Mouse (Mus musculus) forebrain, embryonic 14.5 days (tissue): ENCODE measurements around the gene Txnip. TPM values are rescaled to one million over a fixed set of nuclear protein-coding genes. Genes with fewer than 3 reads are reported as not detected.

Experiments used
- ATAC-seq: fragments of 200-750 bp; cut with Nextera tagmentation; 2 replicates; pipeline ENCODE4 v1.8.0; 2017; ENCODE audit warnings: mild to moderate bottlenecking, moderate library complexity
- DNase-seq: peaks from one replicate; pipeline ENCODE4 v3.0.0-alpha.2; 2015; ENCODE audit warnings: low spot score
- H3K27ac ChIP-seq: fragments of 300-500 bp; sonication (generic); 2 replicates; pipeline ENCODE4 v1.5.1; 2014; ENCODE audit warnings: low read depth, mild to moderate bottlenecking, control low read depth, low read length, moderate library complexity
- H3K27me3 ChIP-seq: fragments of 300-500 bp; sonication (generic); replicated peaks from 2 replicates; pipeline ENCODE4 v1.6.1; 2014; ENCODE audit warnings: low read length, control low read depth, mixed read lengths; ENCODE audit not compliant: control insufficient read depth, insufficient read depth
- H3K36me3 ChIP-seq: fragments of 300-500 bp; sonication (generic); 2 replicates; pipeline ENCODE4 v1.6.1; 2014; ENCODE audit warnings: low read length, control low read depth; ENCODE audit not compliant: control insufficient read depth, insufficient read depth
- H3K4me1 ChIP-seq: fragments of 300-500 bp; sonication (generic); 2 replicates; pipeline ENCODE4 v1.6.1; 2014; ENCODE audit warnings: antibody characterized with exemption, low read length, control low read depth; ENCODE audit not compliant: control insufficient read depth, insufficient read depth
- H3K4me2 ChIP-seq: fragments of 300-500 bp; sonication (generic); 2 replicates; pipeline ENCODE4 v1.6.1; 2014; ENCODE audit warnings: mild to moderate bottlenecking, control low read depth, low read length
- H3K4me3 ChIP-seq: fragments of 300-500 bp; sonication (generic); 2 replicates; pipeline ENCODE4 v1.5.1; 2014; ENCODE audit warnings: low read depth, low read length, control low read depth
- H3K9ac ChIP-seq: fragments of 300-500 bp; sonication (generic); 2 replicates; pipeline ENCODE4 v1.6.1; 2014; ENCODE audit warnings: mild to moderate bottlenecking, low read length, control low read depth, moderate library complexity
- H3K9me3 ChIP-seq: fragments of 300-500 bp; sonication (generic); replicated peaks from 2 replicates; pipeline ENCODE4 v1.6.1; 2016; ENCODE audit warnings: low read length, control low read depth, mixed read lengths; ENCODE audit not compliant: control insufficient read depth
- WGBS: fragments of 180-500 bp; shearing (Covaris S2); extraction: QIAGEN DNeasy Blood & Tissue Kit; methylation state at CpG from one replicate; pipeline ENCODE4 v1.1.7; 2014; 5-methylcytosine and 5-hydroxymethylcytosine counted together
- polyA plus RNA-seq: library from polyadenylated mRNA; unstranded; fragments of >200 nt; fragmentation: Nextera tagmentation; extraction: Ambion mirVana; gene quantifications from 2 replicates; pipeline ENCODE4 v1.2.1, GENCODE M21; 2014

Txnip gene
- polyA plus RNA-seq, 1 experiment from 2014 or later: 79.0 TPM

- Histone ChIP-seq H3K4me3 (no peak overlapping the region), H3K36me3 (peaks cover 22% of the 10 kb centered on the region), H3K9me3 (no peaks in the 10 kb centered on the region), H3K27me3 (no peaks in the 10 kb centered on the region), H3K4me2 (no peak overlapping the region), H3K4me1 (peaks cover 27% of the 10 kb centered on the region), H3K27ac (peak overlapping the region; percentile 27), H3K9ac (no peak overlapping the region)
- 62% methylated on average over 10 of the region's 10 CpGs for WGBS
- ATAC-seq (no peak), DNase-seq (no peak)
Observed at GRCm38 (mm10) chr3:96561946-96562681, 4.4 kb downstream of the Txnip start.

- Histone ChIP-seq H3K9me3 (no peaks in the 10 kb centered on the region), H3K4me3 (no peak overlapping the region), H3K27me3 (no peaks in the 10 kb centered on the region), H3K4me2 (no peak overlapping the region), H3K4me1 (peaks cover 26% of the 10 kb centered on the region), H3K27ac (no peak overlapping the region), H3K36me3 (peaks cover 22% of the 10 kb centered on the region), H3K9ac (no peak overlapping the region)
- DNase-seq (no peak), ATAC-seq (no peak)
- 94% methylated on average over 8 of the region's 8 CpGs for WGBS
Observed at GRCm38 (mm10) chr3:96563267-96563666, 5.5 kb downstream of the Txnip start.

DNA sequence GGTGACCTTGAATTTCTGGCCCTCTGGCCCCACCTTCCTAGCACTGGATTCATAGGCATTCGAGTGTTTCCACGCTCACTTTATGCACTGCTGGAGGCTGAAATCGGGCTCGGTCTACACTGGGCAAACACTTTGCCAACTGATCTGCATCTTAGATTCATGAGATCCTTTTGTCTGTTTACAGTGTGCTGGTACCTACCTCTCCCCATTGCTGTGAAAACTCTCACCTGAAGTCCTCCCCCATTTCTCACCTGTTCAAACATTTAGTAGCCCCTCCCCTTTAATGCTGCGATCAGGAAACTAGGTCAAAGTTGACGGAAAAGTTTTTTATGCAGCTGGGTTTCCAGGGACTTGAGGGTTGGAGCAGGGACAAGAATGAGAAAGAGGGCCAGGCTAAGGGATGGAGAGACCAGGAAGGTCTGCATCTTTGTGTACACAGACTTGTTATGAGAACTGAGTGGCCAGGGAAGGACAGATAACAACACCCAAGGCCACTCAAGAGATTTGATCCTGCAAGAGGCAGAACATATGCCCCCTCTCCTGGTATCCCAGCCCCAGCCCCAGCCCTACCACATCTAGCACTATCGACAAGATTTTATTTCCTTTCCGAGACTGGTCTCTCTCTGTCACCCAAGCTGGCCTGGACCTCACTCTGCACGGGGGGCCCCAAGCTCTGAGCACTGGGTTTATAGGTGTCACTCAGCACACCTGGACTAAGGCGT is 6.3 kb downstream of the Txnip start:
- ATAC-seq (no peak), DNase-seq (no peak)
- Histone ChIP-seq H3K4me3 (no peak overlapping the region), H3K27ac (no peak overlapping the region), H3K27me3 (no peaks in the 10 kb centered on the region), H3K9me3 (no peaks in the 10 kb centered on the region), H3K36me3 (peaks cover 22% of the 10 kb centered on the region), H3K9ac (no peak overlapping the region), H3K4me2 (no peak overlapping the region), H3K4me1 (peaks cover 20% of the 10 kb centered on the region)
- 84% methylated on average over 10 of the region's 10 CpGs for WGBS

GRCm38 (mm10) chr3:96564633-96565032 is 6.9 kb downstream of the Txnip start:
- Histone ChIP-seq H3K4me2 (no peak overlapping the region), H3K27me3 (no peaks in the 10 kb centered on the region), H3K9ac (no peak overlapping the region), H3K9me3 (no peaks in the 10 kb centered on the region), H3K36me3 (peaks cover 19% of the 10 kb centered on the region), H3K27ac (no peak overlapping the region), H3K4me1 (peaks cover 15% of the 10 kb centered on the region), H3K4me3 (no peak overlapping the region)
- ATAC-seq (no peak), DNase-seq (no peak)
- WGBS: 86% methylated on average over 7 of the region's 7 CpGs

- no peak overlapping the region for H3K4me3 ChIP-seq
- peaks cover 10% of the 10 kb centered on the region for H3K4me1 ChIP-seq
- H3K36me3 ChIP-seq: peaks cover 15% of the 10 kb centered on the region
- H3K27me3 ChIP-seq: no peaks in the 10 kb centered on the region
- H3K9me3 ChIP-seq: no peaks in the 10 kb centered on the region
- no peak for ATAC-seq
- 80% methylated on average over 3 of the region's 3 CpGs for WGBS
- no peak overlapping the region for H3K9ac ChIP-seq
- no peak for DNase-seq
- H3K4me2 ChIP-seq: no peak overlapping the region
- H3K27ac ChIP-seq: no peak overlapping the region
Observed at GRCm38 (mm10) chr3:96565105-96565504, 7.3 kb downstream of the Txnip start.

GRCm38 (mm10) chr3:96566661-96567450 is 9.1 kb downstream of the Txnip start:
- no peaks in the 10 kb centered on the region for H3K4me1 ChIP-seq
- ATAC-seq (no peak), DNase-seq (no peak)
- no peak overlapping the region for H3K27ac ChIP-seq
- H3K36me3 ChIP-seq: no peaks in the 10 kb centered on the region
- H3K27me3 ChIP-seq: no peaks in the 10 kb centered on the region
- H3K4me3 ChIP-seq: no peak overlapping the region
- 86% methylated on average over 8 of the region's 8 CpGs for WGBS
- H3K4me2 ChIP-seq: no peak overlapping the region
- no peaks in the 10 kb centered on the region for H3K9me3 ChIP-seq
- H3K9ac ChIP-seq: no peak overlapping the region

DNA sequence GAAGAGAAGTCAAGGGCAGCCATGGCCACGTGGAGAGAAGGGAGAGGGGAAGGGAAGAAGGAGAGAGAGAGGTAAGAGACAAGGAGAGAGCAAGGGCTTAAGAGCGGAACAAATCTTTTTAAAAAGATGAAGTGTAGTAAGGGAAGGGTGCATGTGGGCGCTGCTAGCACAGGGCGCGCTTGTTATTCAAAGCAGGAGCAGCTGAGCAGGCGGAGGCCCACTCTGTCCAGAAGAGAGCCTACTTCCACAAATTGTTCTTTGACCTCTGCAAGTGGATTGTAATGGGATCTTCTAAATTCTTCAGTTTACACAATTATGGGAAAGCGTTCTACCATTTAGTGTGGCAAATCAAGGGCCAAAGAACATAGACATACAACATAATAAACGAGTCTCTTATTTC is 10.8 kb downstream of the Txnip start:
- WGBS: 84% methylated on average over 8 of the region's 8 CpGs
- Histone ChIP-seq H3K36me3 (no peaks in the 10 kb centered on the region), H3K4me1 (no peaks in the 10 kb centered on the region), H3K9ac (no peak overlapping the region), H3K9me3 (no peaks in the 10 kb centered on the region), H3K27ac (no peak overlapping the region), H3K4me2 (no peak overlapping the region), H3K4me3 (no peak overlapping the region), H3K27me3 (no peaks in the 10 kb centered on the region)
- ATAC-seq (no peak), DNase-seq (no peak)

GRCm38 (mm10) chr3:96569506-96569905 is 11.7 kb downstream of the Txnip start:
- no peak overlapping the region for H3K9ac ChIP-seq
- 92% methylated on average over 13 of the region's 13 CpGs for WGBS
- H3K4me2 ChIP-seq: no peak overlapping the region
- H3K9me3 ChIP-seq: no peaks in the 10 kb centered on the region
- no peaks in the 10 kb centered on the region for H3K4me1 ChIP-seq
- no peaks in the 10 kb centered on the region for H3K36me3 ChIP-seq
- ATAC-seq: no peak
- H3K27me3 ChIP-seq: no peaks in the 10 kb centered on the region
- H3K27ac ChIP-seq: no peak overlapping the region
- no peak overlapping the region for H3K4me3 ChIP-seq
- DNase-seq: no peak
